Mouse (Mus musculus): ENCODE results near the gene Src.

The Src gene

GRCm38 (mm10) chr2:157500364-157500763 lies 82.1 kb downstream of the Src start:
- in situ Hi-C loops (cut with MboI; ENCODE audit: low pct_unique_long_range_greater_than_20kb in 1 of 2, low sequenced_read_pairs in 2 of 2, unreplicated experiment in 1 of 2) = no loop called here

- in situ Hi-C loops (cut with MboI; ENCODE audit: low pct_unique_long_range_greater_than_20kb in 1 of 2, low sequenced_read_pairs in 2 of 2, unreplicated experiment in 1 of 2) = no loop called here
Measured at GRCm38 (mm10) chr2:157501324-157501723, 83.1 kb downstream of the Src start.

DNA sequence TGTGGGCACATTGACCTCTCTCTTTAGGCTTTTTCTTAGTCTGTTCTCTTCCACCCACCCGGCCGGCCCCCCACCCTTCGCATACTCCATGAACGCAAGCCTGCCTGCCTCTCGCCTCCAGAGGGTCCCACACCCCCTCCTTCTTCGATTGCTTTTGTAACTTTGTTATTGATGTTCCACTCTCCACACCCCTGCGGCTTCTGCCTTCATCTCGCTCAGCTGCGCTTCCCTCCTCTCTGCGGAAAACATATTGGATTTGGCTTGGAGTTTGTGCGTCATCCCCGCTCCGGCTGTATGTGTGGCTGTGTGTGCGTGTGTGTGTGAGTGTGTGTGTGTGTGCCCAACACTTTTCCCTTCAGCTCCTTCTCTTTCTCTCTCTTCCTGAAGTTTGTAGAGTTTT lies 88.5 kb downstream of the Src start:
- in situ Hi-C loops (cut with MboI; ENCODE audit: low pct_unique_long_range_greater_than_20kb in 1 of 2, low sequenced_read_pairs in 2 of 2, unreplicated experiment in 1 of 2) = no loop called here

GRCm38 (mm10) chr2:157509182-157509581 lies 90.9 kb downstream of the Src start:
- in situ Hi-C loops (cut with MboI; ENCODE audit: low pct_unique_long_range_greater_than_20kb in 1 of 2, low sequenced_read_pairs in 2 of 2, unreplicated experiment in 1 of 2) = no loop called here

DNA sequence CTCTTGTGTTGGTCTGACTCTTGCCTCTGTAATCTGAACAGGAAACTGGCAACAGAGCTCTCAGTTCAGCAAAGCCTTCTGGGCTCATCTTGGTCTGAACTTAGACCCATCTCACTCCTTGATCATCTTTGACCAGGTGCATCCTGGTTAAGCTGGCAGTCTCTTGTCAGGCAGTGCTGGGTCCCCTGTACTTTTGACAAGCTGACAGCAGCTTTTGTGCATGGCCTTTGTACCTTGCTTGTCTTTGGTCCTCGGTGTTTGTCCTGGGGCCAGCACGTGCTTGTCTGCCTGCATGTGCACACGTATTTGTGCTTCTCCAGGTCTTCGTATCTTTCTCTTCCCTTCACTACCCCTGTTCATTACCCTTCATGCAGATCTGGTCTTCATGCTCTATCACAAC lies 91.8 kb downstream of the Src start:
- in situ Hi-C loops (cut with MboI; ENCODE audit: low pct_unique_long_range_greater_than_20kb in 1 of 2, low sequenced_read_pairs in 2 of 2, unreplicated experiment in 1 of 2) = no loop called here

DNA sequence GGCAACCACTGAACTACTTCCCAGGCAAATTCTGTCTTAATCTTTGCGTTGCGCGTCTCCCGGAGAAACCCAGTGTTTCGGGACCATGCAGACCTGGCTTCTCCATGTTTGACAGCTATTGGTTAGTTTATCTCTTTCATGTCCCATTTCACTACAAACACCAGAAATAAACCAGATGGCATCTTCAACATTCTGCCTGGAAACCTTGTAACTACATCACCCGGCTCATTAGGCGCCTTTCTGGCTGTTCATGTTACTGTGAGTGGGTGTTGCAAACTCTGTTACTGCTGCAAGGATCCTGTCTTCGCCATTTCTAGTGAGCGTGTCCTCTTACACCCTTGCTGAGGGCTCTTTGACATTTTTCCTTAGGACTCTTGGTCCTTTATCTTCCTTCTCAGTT lies 94.6 kb downstream of the Src start:
- in situ Hi-C loops (cut with MboI; ENCODE audit: low pct_unique_long_range_greater_than_20kb in 1 of 2, low sequenced_read_pairs in 2 of 2, unreplicated experiment in 1 of 2) = no loop called here

GRCm38 (mm10) chr2:157513737-157514208 lies 95.5 kb downstream of the Src start:
- in situ Hi-C loops (cut with MboI; ENCODE audit: low pct_unique_long_range_greater_than_20kb in 1 of 2, low sequenced_read_pairs in 2 of 2, unreplicated experiment in 1 of 2) = no loop called here

- in situ Hi-C loops (cut with MboI; ENCODE audit: low pct_unique_long_range_greater_than_20kb in 1 of 2, low sequenced_read_pairs in 2 of 2, unreplicated experiment in 1 of 2) = no loop called here
Measured at GRCm38 (mm10) chr2:157514353-157514752, 96.1 kb downstream of the Src start.

GRCm38 (mm10) chr2:157517526-157517925 lies 99.3 kb downstream of the Src start:
- in situ Hi-C loops (cut with MboI; ENCODE audit: low pct_unique_long_range_greater_than_20kb in 1 of 2, low sequenced_read_pairs in 2 of 2, unreplicated experiment in 1 of 2) = no loop called here

DNA sequence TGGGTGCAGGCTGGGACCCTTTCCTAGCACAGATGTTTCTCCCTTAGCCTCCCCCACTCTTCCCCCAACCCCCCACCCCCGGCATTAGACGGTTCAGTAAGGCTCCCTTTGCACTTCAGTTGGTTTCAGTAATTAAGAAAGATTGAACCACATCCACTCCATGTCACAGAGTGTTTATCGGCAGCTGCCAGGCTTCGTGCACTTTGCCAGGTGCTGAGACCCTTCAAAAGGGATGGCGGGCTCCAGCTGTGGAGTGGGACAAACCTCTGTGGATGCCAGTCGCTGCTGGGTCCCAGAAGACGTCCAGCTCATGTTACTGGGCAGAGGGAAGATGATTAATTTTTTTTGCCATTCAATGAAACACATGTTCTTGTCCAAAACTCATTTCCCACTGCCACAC lies 100.2 kb downstream of the Src start:
- in situ Hi-C loops (cut with MboI; ENCODE audit: low pct_unique_long_range_greater_than_20kb in 1 of 2, low sequenced_read_pairs in 2 of 2, unreplicated experiment in 1 of 2) = no loop called here

GRCm38 (mm10) chr2:157519452-157519851 lies 101.2 kb downstream of the Src start:
- in situ Hi-C loops (cut with MboI; ENCODE audit: low pct_unique_long_range_greater_than_20kb in 1 of 2, low sequenced_read_pairs in 2 of 2, unreplicated experiment in 1 of 2) = no loop called here

- in situ Hi-C loops (cut with MboI; ENCODE audit: low pct_unique_long_range_greater_than_20kb in 1 of 2, low sequenced_read_pairs in 2 of 2, unreplicated experiment in 1 of 2) = no loop called here
Measured at GRCm38 (mm10) chr2:157520496-157520895, 102.3 kb downstream of the Src start.
